Mouse (Mus musculus) stomach, embryonic 16.5 days (tissue): ENCODE measurements around the gene Rps6kc1. TPM values are rescaled to one million over a fixed set of nuclear protein-coding genes. Genes with fewer than 3 reads are reported as not detected.

Experiments used
- ATAC-seq: fragments of 200-750 bp; cut with Nextera tagmentation; 2 replicates; pipeline ENCODE4 v1.8.0; 2017; ENCODE audit warnings: moderate number of reproducible peaks, moderate TSS enrichment; ENCODE audit not compliant: insufficient read depth, low FRiP score
- H3K27ac ChIP-seq: fragments of 300-500 bp; sonication (generic); 2 replicates; pipeline ENCODE4 v1.5.1; 2014; ENCODE audit warnings: low read length
- H3K27me3 ChIP-seq: fragments of 300-500 bp; sonication (generic); 2 replicates; pipeline ENCODE4 v1.6.1; 2014; ENCODE audit warnings: low read length, control low read depth, mixed read lengths; ENCODE audit not compliant: control insufficient read depth, insufficient read depth
- H3K36me3 ChIP-seq: fragments of 300-500 bp; sonication (generic); 2 replicates; pipeline ENCODE4 v1.6.1; 2014; ENCODE audit warnings: low read length; ENCODE audit not compliant: control insufficient read depth, insufficient read depth
- H3K4me1 ChIP-seq: fragments of 300-500 bp; sonication (generic); 2 replicates; pipeline ENCODE4 v1.6.1; 2014; ENCODE audit warnings: low read length, control low read depth, mixed read lengths; ENCODE audit not compliant: control insufficient read depth, insufficient read depth
- H3K4me2 ChIP-seq: fragments of 300-500 bp; sonication (generic); 2 replicates; pipeline ENCODE4 v1.6.1; 2014; ENCODE audit warnings: low read depth, low read length, mixed read lengths
- H3K4me3 ChIP-seq: fragments of 300-500 bp; sonication (generic); replicated peaks from 2 replicates; pipeline ENCODE4 v1.5.1; 2014; ENCODE audit warnings: mild to moderate bottlenecking, low read length
- H3K9ac ChIP-seq: fragments of 300-500 bp; sonication (generic); 2 replicates; pipeline ENCODE4 v1.6.1; 2014; ENCODE audit warnings: low read length
- H3K9me3 ChIP-seq: fragments of 300-500 bp; sonication (generic); replicated peaks from 2 replicates; pipeline ENCODE4 v1.6.1; 2016; ENCODE audit warnings: low read length, control low read depth; ENCODE audit not compliant: control insufficient read depth
- WGBS: fragments of 180-500 bp; shearing (Covaris S2); extraction: QIAGEN DNeasy Blood & Tissue Kit; methylation state at CpG from one replicate; pipeline ENCODE4 v1.1.7; 2014; 5-methylcytosine and 5-hydroxymethylcytosine counted together
- polyA plus RNA-seq: library from polyadenylated mRNA; unstranded; fragments of >200 nt; fragmentation: Nextera tagmentation; extraction: Ambion mirVana; gene quantifications from 2 replicates; pipeline ENCODE4 v1.2.1, GENCODE M21; 2015

Rps6kc1 gene
- polyA plus RNA-seq, 1 experiment from 2014 or later: 12.6 TPM

- Histone ChIP-seq H3K4me1 (no peaks in the 10 kb centered on the region), H3K36me3 (peaks cover 12% of the 10 kb centered on the region; the same call in 1 of the 2 replicates), H3K9ac (no peak overlapping the region), H3K4me2 (no peak overlapping the region), H3K27me3 (no peaks in the 10 kb centered on the region), H3K9me3 (no peaks in the 10 kb centered on the region), H3K27ac (no peak overlapping the region), H3K4me3 (no peak overlapping the region)
- ATAC-seq: no peak
- 69% methylated on average over 11 of the region's 11 CpGs for WGBS
These were observed 114.0 kb downstream of the Rps6kc1 start for GRCm38 (mm10) chr1:190797483-190798058.

GRCm38 (mm10) chr1:190796745-190797482 lies 114.7 kb downstream of the Rps6kc1 start:
- H3K9ac ChIP-seq: no peak overlapping the region
- 52% methylated on average over 7 of the region's 7 CpGs for WGBS

GRCm38 (mm10) chr1:190791638-190792037 lies 119.9 kb downstream of the Rps6kc1 start:
- Histone ChIP-seq H3K27ac (no peak overlapping the region), H3K27me3 (no peaks in the 10 kb centered on the region), H3K9me3 (no peaks in the 10 kb centered on the region), H3K4me2 (no peak overlapping the region), H3K9ac (no peak overlapping the region), H3K36me3 (no peaks in the 10 kb centered on the region), H3K4me1 (no peaks in the 10 kb centered on the region), H3K4me3 (no peak overlapping the region)
- 78% methylated on average over 6 of the region's 6 CpGs for WGBS
- no peak for ATAC-seq

More at GRCm38 (mm10) chr1:190796745-190797482, 114.7 kb downstream of the Rps6kc1 start:
- H3K4me1 ChIP-seq: no peaks in the 10 kb centered on the region
- H3K9me3 ChIP-seq: no peaks in the 10 kb centered on the region
- no peak overlapping the region for H3K27ac ChIP-seq
- ATAC-seq: no peak
- peaks cover 12% of the 10 kb centered on the region; the same call in 1 of the 2 replicates for H3K36me3 ChIP-seq
- H3K27me3 ChIP-seq: no peaks in the 10 kb centered on the region
- no peak overlapping the region for H3K4me2 ChIP-seq
- H3K4me3 ChIP-seq: no peak overlapping the region

- no peak for ATAC-seq
- Histone ChIP-seq H3K4me1 (no peaks in the 10 kb centered on the region), H3K9ac (no peak overlapping the region), H3K27me3 (no peaks in the 10 kb centered on the region), H3K27ac (no peak overlapping the region), H3K9me3 (no peaks in the 10 kb centered on the region), H3K36me3 (no peaks in the 10 kb centered on the region), H3K4me3 (no peak overlapping the region), H3K4me2 (no peak overlapping the region)
- 82% methylated on average over 6 of the region's 6 CpGs for WGBS
These were observed 120.8 kb downstream of the Rps6kc1 start for GRCm38 (mm10) chr1:190790720-190791119.

- Histone ChIP-seq H3K9me3 (no peaks in the 10 kb centered on the region), H3K4me3 (no peak overlapping the region), H3K9ac (no peak overlapping the region), H3K27ac (no peak overlapping the region), H3K4me1 (no peaks in the 10 kb centered on the region), H3K4me2 (no peak overlapping the region), H3K36me3 (0 out of 2 replicates have a peak, but pooled peaks cover 6% of the 10 kb centered on the region), H3K27me3 (no peaks in the 10 kb centered on the region)
- WGBS: 79% methylated on average over 6 of the region's 6 CpGs
- ATAC-seq: no peak
These were observed 133.9 kb downstream of the Rps6kc1 start for GRCm38 (mm10) chr1:190777660-190778059.

- H3K27me3 ChIP-seq: no peaks in the 10 kb centered on the region
- no peak overlapping the region for H3K27ac ChIP-seq
- H3K36me3 ChIP-seq: 0 out of 2 replicates have a peak, but pooled peaks cover 6% of the 10 kb centered on the region
- 81% methylated on average over 9 of the region's 9 CpGs for WGBS
- no peaks in the 10 kb centered on the region for H3K4me1 ChIP-seq
- no peaks in the 10 kb centered on the region for H3K9me3 ChIP-seq
- no peak overlapping the region for H3K9ac ChIP-seq
- no peak for ATAC-seq
- no peak overlapping the region for H3K4me3 ChIP-seq
- H3K4me2 ChIP-seq: no peak overlapping the region
These were observed 135.3 kb downstream of the Rps6kc1 start for GRCm38 (mm10) chr1:190776260-190776659.

GRCm38 (mm10) chr1:190772088-190772885 lies 139.3 kb downstream of the Rps6kc1 start:
- no peak overlapping the region for H3K27ac ChIP-seq

GRCm38 (mm10) chr1:190769748-190770147 lies 141.8 kb downstream of the Rps6kc1 start:
- H3K36me3 ChIP-seq: no peaks in the 10 kb centered on the region
- no peak for ATAC-seq
- H3K9ac ChIP-seq: no peak overlapping the region
- H3K4me1 ChIP-seq: no peaks in the 10 kb centered on the region
- no peak overlapping the region for H3K4me2 ChIP-seq
- no peak overlapping the region for H3K4me3 ChIP-seq
- no peak overlapping the region for H3K27ac ChIP-seq
- no peaks in the 10 kb centered on the region for H3K27me3 ChIP-seq
- no peaks in the 10 kb centered on the region; the same call in 1 of the 2 replicates for H3K9me3 ChIP-seq
- 76% methylated on average over 7 of the region's 7 CpGs for WGBS

More at GRCm38 (mm10) chr1:190772088-190772885, 139.3 kb downstream of the Rps6kc1 start:
- H3K4me2 ChIP-seq: no peak overlapping the region
- H3K4me3 ChIP-seq: no peak overlapping the region
- 67% methylated on average over 13 of the region's 13 CpGs for WGBS
- no peaks in the 10 kb centered on the region for H3K9me3 ChIP-seq
- no peaks in the 10 kb centered on the region for H3K27me3 ChIP-seq
- no peak for ATAC-seq
- H3K36me3 ChIP-seq: no peaks in the 10 kb centered on the region
- H3K9ac ChIP-seq: no peak overlapping the region
- no peaks in the 10 kb centered on the region for H3K4me1 ChIP-seq

GRCm38 (mm10) chr1:190768307-190768706 lies 143.3 kb downstream of the Rps6kc1 start:
- Histone ChIP-seq H3K27ac (no peak overlapping the region), H3K27me3 (no peaks in the 10 kb centered on the region), H3K4me1 (no peaks in the 10 kb centered on the region), H3K9me3 (no peaks in the 10 kb centered on the region; the same call in 1 of the 2 replicates), H3K9ac (no peak overlapping the region), H3K4me2 (no peak overlapping the region), H3K4me3 (no peak overlapping the region), H3K36me3 (no peaks in the 10 kb centered on the region)
- ATAC-seq: no peak
- WGBS: 56% methylated on average over 1 of the region's 1 CpGs
